Mouse (Mus musculus) cerebellum, adult 2 months (tissue): ENCODE measurements around the gene Tbc1d10c. TPM values are rescaled to one million over a fixed set of nuclear protein-coding genes. Genes with fewer than 3 reads are reported as not detected.

ENCODE experiments used
- DNase-seq, 2 experiments: peaks; one replicate each; pipeline ENCODE4 v3.0.0; 2021
- H3K27ac ChIP-seq: fragments of 200-500 bp; 2 replicates; pipeline ENCODE4 v1.5.1; 2012; ENCODE audit warnings: low read length, control low read depth, inconsistent platforms; ENCODE audit not compliant: insufficient read depth
- H3K27me3 ChIP-seq: fragments of 200-500 bp; 2 replicates; pipeline ENCODE4 v1.6.1; 2012; ENCODE audit warnings: inconsistent platforms, mild to moderate bottlenecking, low read length, moderate library complexity; ENCODE audit not compliant: control insufficient read depth, insufficient read depth
- H3K4me1 ChIP-seq: fragments of 200-500 bp; 2 replicates; pipeline ENCODE4 v1.6.1; 2011; ENCODE audit warnings: low read length; ENCODE audit not compliant: control insufficient read depth, insufficient read depth
- H3K4me3 ChIP-seq: fragments of 200-500 bp; replicated peaks from 2 replicates; pipeline ENCODE3; 2011; ENCODE audit warnings: mild to moderate bottlenecking, low read depth, low read length, control low read depth; ENCODE audit not compliant: insufficient read depth
- CTCF ChIP-seq: fragments of 200-500 bp; IDR thresholded peaks from 2 replicates; pipeline ENCODE4 v1.5.1; 2011; ENCODE audit warnings: low read depth, mild to moderate bottlenecking, control low read depth, low read length, moderate library complexity, borderline replicate concordance; ENCODE audit not compliant: insufficient read depth
- POLR2A ChIP-seq: fragments of 200-500 bp; IDR thresholded peaks from 2 replicates; pipeline ENCODE4 v1.6.1; 2011; ENCODE audit warnings: low read length, control low read depth, borderline replicate concordance; ENCODE audit not compliant: insufficient read depth
- WGBS: fragments of 180-500 bp; shearing (Covaris S2); methylation state at CpG from one replicate; pipeline ENCODE4 v1.1.7; 2018; 5-methylcytosine and 5-hydroxymethylcytosine counted together
- polyA plus RNA-seq: library from polyadenylated mRNA; depleted of rRNA; stranded (reverse); fragments of >200 nt; gene quantifications from 2 replicates; pipeline ENCODE4 v1.2.3, GENCODE M21; 2012; rRNA removed

Gene Tbc1d10c
- polyA plus RNA-seq, result 1.1 and 1.4 TPM in 2 replicates

GRCm38 (mm10) chr19:4190831-4191334 is at the start of gene Tbc1d10c:
Gene Tbc1d10c (minus strand): TSS chr19:4191284.
- TF ChIP-seq CTCF (no peak), POLR2A (no peak)
- Histone ChIP-seq H3K4me3 (peak within 1 kb of the TSS; percentile 95), H3K27ac (peak within 1 kb of the TSS; percentile 49), H3K4me1 (peaks cover 26% of the 10 kb centered on the region), H3K27me3 (no peaks in the 10 kb centered on the region)
- no peak for DNase-seq
- 77% methylated on average over 4 of the region's 4 CpGs for WGBS

GRCm38 (mm10) chr19:4240247-4240668 is 49.2 kb upstream of the Tbc1d10c start:
- H3K27me3 ChIP-seq, result no peaks in the 10 kb centered on the region
- WGBS, result 54% methylated on average over 8 of the region's 8 CpGs
- TF ChIP-seq CTCF, result no peak
- TF ChIP-seq POLR2A, result no peak
- no peak overlapping the region for H3K4me3 ChIP-seq
- H3K4me1 ChIP-seq, result no peaks in the 10 kb centered on the region
- no peak for DNase-seq
- H3K27ac ChIP-seq, result no peak overlapping the region

- Histone ChIP-seq H3K27ac (no peak overlapping the region), H3K4me3 (no peak overlapping the region), H3K4me1 (no peaks in the 10 kb centered on the region), H3K27me3 (no peaks in the 10 kb centered on the region)
- TF ChIP-seq POLR2A (no peak), CTCF (no peak)
- 67% methylated on average over 4 of the region's 4 CpGs for WGBS
- DNase-seq, result no peak
These were observed 43.5 kb upstream of the Tbc1d10c start for GRCm38 (mm10) chr19:4234548-4234947.

- H3K27ac ChIP-seq, result no peak overlapping the region
- DNase-seq, result no peak
- H3K27me3 ChIP-seq, result no peaks in the 10 kb centered on the region
- H3K4me1 ChIP-seq, result no peaks in the 10 kb centered on the region
- TF ChIP-seq CTCF (no peak), POLR2A (no peak)
- no peak overlapping the region for H3K4me3 ChIP-seq
- WGBS, result 80% methylated on average over 7 of the region's 7 CpGs
These were observed 41.6 kb upstream of the Tbc1d10c start for GRCm38 (mm10) chr19:4232651-4233050.

DNA sequence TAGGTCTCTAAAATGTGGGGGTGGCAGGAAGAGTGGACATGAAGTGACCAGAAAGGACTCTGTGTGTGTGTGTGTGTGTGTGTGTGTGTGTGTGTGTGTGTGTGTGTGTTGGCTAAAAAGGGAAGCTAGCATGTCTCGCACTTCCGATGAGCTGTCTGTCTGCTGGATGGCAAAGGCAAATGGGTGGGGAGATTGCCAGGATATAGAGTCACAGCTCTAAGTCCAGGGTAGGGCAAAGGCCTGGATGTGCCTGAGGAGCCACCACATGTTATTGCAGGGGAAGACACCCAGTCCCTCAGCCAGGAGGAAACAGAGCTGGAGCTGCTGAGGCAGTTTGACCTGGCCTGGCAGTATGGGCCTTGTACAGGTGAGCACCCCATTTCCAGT is 41.1 kb upstream of the Tbc1d10c start:
- no peaks in the 10 kb centered on the region for H3K4me1 ChIP-seq
- peak overlapping the region; percentile 97 for H3K27ac ChIP-seq
- no peak for TF ChIP-seq CTCF
- TF ChIP-seq POLR2A, result no peak
- peak in 1 of 2 experiments; percentile 77 for DNase-seq
- 0% methylated on average over 2 of the region's 2 CpGs for WGBS
- no peaks in the 10 kb centered on the region for H3K27me3 ChIP-seq
- peak overlapping the region; percentile 90 for H3K4me3 ChIP-seq

DNA sequence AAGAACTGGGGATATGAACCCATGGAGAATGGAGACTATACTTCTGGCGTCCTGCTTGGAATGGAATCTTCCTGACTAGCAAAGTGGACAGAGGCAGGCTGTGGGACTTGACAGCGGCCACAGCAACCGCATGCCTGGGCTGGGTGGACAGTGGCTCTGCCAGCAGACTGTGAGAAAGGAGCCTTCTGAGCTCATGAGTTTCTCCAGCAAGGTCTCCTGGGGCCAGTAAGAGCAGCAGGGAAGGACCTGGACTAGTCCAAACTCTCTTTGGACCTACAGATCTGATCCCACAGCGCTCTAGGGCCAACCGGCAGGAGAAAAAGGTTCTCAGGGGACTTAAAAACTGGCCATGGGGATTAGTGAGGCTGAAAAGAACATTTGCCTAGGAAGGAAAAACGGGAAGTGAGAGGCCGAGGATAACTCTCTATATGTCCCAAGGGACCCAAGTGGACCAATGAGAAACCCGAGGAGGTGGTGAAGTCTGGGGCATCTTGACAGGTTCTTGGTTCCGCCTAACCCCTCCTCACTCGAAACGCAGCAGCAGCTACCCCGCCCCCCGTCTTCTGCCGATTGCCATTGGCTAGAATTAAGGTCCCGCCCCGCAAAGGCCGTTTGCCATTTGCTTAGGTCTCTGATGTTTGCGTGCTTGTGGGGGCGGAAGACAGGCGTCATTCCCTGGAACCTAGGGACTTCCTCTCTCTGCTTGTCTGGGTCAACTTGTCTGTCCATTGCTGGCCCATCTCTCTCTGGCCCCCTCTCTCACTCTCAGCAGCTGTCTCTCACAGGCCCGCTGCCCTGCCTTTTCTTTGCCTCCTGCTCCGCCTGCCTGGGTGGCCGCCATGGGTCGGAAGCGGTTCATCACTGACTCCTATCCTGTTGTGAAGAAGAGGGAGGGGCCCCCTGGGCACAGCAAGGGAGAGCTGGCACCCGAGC is 40.4 kb upstream of the Tbc1d10c start, which contains the start of gene Pold4:
TSS of gene Pold4 (plus strand) at position 647 of the 933 bp plus-strand sequence.
- peak within 1 kb of the TSS; percentile 90 for H3K4me3 ChIP-seq
- WGBS, result 2% methylated on average over 25 of the region's 26 CpGs
- peak; percentile 98 to 99 for DNase-seq
- H3K4me1 ChIP-seq, result no peaks in the 10 kb centered on the region
- TF ChIP-seq POLR2A (peak; percentile 92; the same call in 1 of the 2 replicates), CTCF (no peak)
- peak within 1 kb of the TSS; percentile 97 for H3K27ac ChIP-seq
- no peaks in the 10 kb centered on the region for H3K27me3 ChIP-seq

DNA sequence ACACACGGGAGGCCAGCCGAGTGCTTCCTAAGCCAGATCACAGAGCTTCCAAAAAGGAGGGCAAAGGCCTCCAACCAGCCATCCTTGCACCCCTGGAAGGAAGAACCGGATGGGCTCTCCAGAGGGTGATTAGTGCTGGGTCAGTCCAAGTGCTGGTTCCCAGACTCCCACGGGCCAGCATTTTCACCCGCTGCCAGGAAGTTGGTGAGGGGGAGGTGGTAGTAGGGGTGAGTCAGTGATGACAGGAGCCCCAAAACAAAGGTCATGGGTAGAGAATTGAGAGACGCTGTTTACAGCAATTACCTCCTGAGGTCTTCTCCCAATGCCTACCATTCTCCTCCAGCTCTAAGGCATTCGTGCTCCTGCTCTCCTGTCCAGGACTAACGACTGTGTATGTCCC is 39.3 kb upstream of the Tbc1d10c start:
- Histone ChIP-seq H3K27me3 (no peaks in the 10 kb centered on the region), H3K4me3 (no peak overlapping the region), H3K27ac (no peak overlapping the region), H3K4me1 (no peaks in the 10 kb centered on the region)
- no peak for TF ChIP-seq POLR2A
- no peak for TF ChIP-seq CTCF
- DNase-seq, result no peak
- 69% methylated on average over 8 of the region's 8 CpGs for WGBS

DNA sequence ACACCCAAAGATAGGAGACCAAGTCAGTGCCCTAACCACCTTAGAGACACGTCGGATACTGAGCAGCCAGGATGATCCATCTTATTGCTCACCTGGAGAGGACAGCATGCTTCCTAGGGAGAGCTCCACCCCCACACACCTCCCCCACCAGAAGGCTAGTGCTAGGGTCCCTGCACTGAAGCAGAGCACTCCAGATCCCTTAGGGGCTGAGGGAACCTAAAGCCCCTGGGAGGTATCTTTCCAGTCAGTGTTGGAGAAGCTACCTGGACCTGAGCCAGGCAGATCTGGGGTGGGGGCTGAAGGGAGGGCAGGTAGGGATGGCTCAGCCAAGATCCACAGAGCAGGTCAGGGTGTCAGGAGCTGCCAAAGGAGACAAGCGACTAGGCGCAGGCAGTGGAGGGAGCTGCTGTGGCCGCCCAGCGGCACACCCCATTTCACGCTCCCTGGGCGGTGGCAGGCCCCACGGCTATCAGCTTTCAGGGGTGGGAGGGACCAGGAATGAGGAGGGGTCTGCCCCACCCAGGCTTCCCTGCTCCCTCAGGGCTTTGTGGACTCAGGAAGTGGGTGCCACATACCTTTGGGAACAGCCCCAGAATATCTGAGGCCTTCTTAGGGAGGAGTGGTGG is 38.5 kb upstream of the Tbc1d10c start:
- WGBS, result 55% methylated on average over 9 of the region's 9 CpGs
- Histone ChIP-seq H3K27me3 (no peaks in the 10 kb centered on the region), H3K4me3 (no peak overlapping the region), H3K4me1 (no peaks in the 10 kb centered on the region), H3K27ac (no peak overlapping the region)
- no peak for DNase-seq
- TF ChIP-seq POLR2A (no peak), CTCF (no peak)
